Mouse (Mus musculus) C2C12 (cell line): ENCODE results near the gene Megf6. TPM values are rescaled to one million over a fixed set of nuclear protein-coding genes. Genes with fewer than 3 reads are reported as not detected.

Source experiments
- H3K27me3 ChIP-seq: one replicate; pipeline ENCODE4 v1.6.1; 2011; ENCODE audit not compliant: control insufficient read depth, insufficient read depth, insufficient read length
- H3K36me3 ChIP-seq: one replicate; pipeline ENCODE4 v1.6.1; 2011; ENCODE audit not compliant: control insufficient read depth, insufficient read depth
- H3K4me3 ChIP-seq: one replicate; pipeline ENCODE4 v1.5.1; 2011; ENCODE audit warnings: mild to moderate bottlenecking, control low read depth; ENCODE audit not compliant: poor library complexity, insufficient read depth, severe bottlenecking
- H3K79me2 ChIP-seq: one replicate; pipeline ENCODE4 v1.6.1; 2011; ENCODE audit not compliant: control insufficient read depth, insufficient read depth
- H3K79me3 ChIP-seq: one replicate; pipeline ENCODE4 v1.6.1; 2011; ENCODE audit warnings: low read depth, control low read depth
- H3ac ChIP-seq: one replicate; pipeline ENCODE3; 2011; ENCODE audit warnings: low read depth; ENCODE audit not compliant: control insufficient read depth, insufficient read length
- CEBPB ChIP-seq: IDR thresholded peaks from one replicate; pipeline ENCODE4 v1.6.1; 2011; ENCODE audit warnings: low read depth, mild to moderate bottlenecking, control low read depth, moderate library complexity
- CTCF ChIP-seq: IDR thresholded peaks from one replicate; pipeline ENCODE4 v1.5.1; 2011; ENCODE audit not compliant: control insufficient read depth, insufficient read depth, insufficient read length
- FOSL1 ChIP-seq: IDR thresholded peaks from one replicate; pipeline ENCODE4 v1.8.0; 2011; ENCODE audit warnings: mild to moderate bottlenecking, low read length; ENCODE audit not compliant: poor library complexity, insufficient read depth, severe bottlenecking
- MAX ChIP-seq: IDR thresholded peaks from one replicate; pipeline ENCODE4 v1.6.1; 2011; ENCODE audit warnings: mild to moderate bottlenecking, control low read depth
- MYOD1 ChIP-seq: IDR thresholded peaks from one replicate; pipeline ENCODE4 v1.6.1; 2011; ENCODE audit warnings: low read depth; ENCODE audit not compliant: control insufficient read depth, insufficient read length
- MYOG ChIP-seq: IDR thresholded peaks from one replicate; pipeline ENCODE4 v1.6.1; 2011; ENCODE audit not compliant: control insufficient read depth, insufficient read length; ENCODE audit errors: extremely low read depth
- USF1 ChIP-seq: IDR thresholded peaks from one replicate; pipeline ENCODE4 v1.6.1; 2011; ENCODE audit warnings: low read depth, mild to moderate bottlenecking, control low read depth, moderate library complexity
- long read RNA-seq, 2 experiments: library from polyadenylated mRNA; unstranded; transcript quantifications; one replicate each; pipeline ENCODE4 v2.0.0; 2019 to 2020
- polyA plus RNA-seq: library from polyadenylated mRNA; unstranded; fragments of >200 nt; fragmentation: generic; extraction: Trizol; gene quantifications from one replicate; pipeline ENCODE4 v1.2.1, GENCODE M21; 2012; ENCODE audit warnings: missing spikeins

Gene Megf6
- polyA plus RNA-seq, result 0.08 TPM
- long read RNA-seq, experiment 1, partial matches to known transcripts, result 4 of 4 reads
- long read RNA-seq, experiment 1, other reads (novel, unspliced or antisense), result 0 of 4 reads
- long read RNA-seq, experiment 2, partial matches to known transcripts, result 6 of 7 reads
- long read RNA-seq, experiment 2, other reads (novel, unspliced or antisense), result 1 of 7 reads

GRCm38 (mm10) chr4:154170506-154171150, at the start of gene Megf6:
Gene Megf6 (plus strand): TSS chr4:154170730.
- H3K79me2 ChIP-seq, result no peaks in the 10 kb centered on the region
- TF ChIP-seq USF1, result no peak
- TF ChIP-seq CEBPB, result no peak
- no peak for TF ChIP-seq MYOD1
- H3K27me3 ChIP-seq, result peaks cover 45% of the 10 kb centered on the region
- H3K4me3 ChIP-seq, result no peak within 1 kb of the TSS
- no peaks in the 10 kb centered on the region for H3K79me3 ChIP-seq
- no peak within 1 kb of the TSS for H3ac ChIP-seq
- H3K36me3 ChIP-seq, result no peaks in the 10 kb centered on the region

GRCm38 (mm10) chr4:154121800-154122199, 48.7 kb upstream of the Megf6 start:
- no peaks in the 10 kb centered on the region for H3K36me3 ChIP-seq
- H3K79me3 ChIP-seq, result no peaks in the 10 kb centered on the region
- TF ChIP-seq FOSL1, result no peak
- TF ChIP-seq MAX, result no peak
- no peak for TF ChIP-seq CTCF
- TF ChIP-seq CEBPB, result no peak
- no peak for TF ChIP-seq MYOD1
- TF ChIP-seq MYOG, result no peak
- no peak for TF ChIP-seq USF1
- H3ac ChIP-seq, result no peak overlapping the region
- H3K4me3 ChIP-seq, result no peak overlapping the region
- H3K27me3 ChIP-seq, result peaks cover 3% of the 10 kb centered on the region
- H3K79me2 ChIP-seq, result no peaks in the 10 kb centered on the region

- no peaks in the 10 kb centered on the region for H3K36me3 ChIP-seq
- H3K79me3 ChIP-seq, result no peaks in the 10 kb centered on the region
- no peak overlapping the region for H3K4me3 ChIP-seq
- H3K79me2 ChIP-seq, result no peaks in the 10 kb centered on the region
- H3K27me3 ChIP-seq, result peaks cover under 1% of the 10 kb centered on the region
- TF ChIP-seq USF1, result no peak
- TF ChIP-seq CTCF, result no peak
- no peak for TF ChIP-seq MYOD1
- no peak for TF ChIP-seq MAX
- TF ChIP-seq CEBPB, result no peak
- no peak for TF ChIP-seq FOSL1
- no peak for TF ChIP-seq MYOG
- H3ac ChIP-seq, result no peak overlapping the region
Measured at GRCm38 (mm10) chr4:154122374-154122773, 48.2 kb upstream of the Megf6 start.

- no peaks in the 10 kb centered on the region for H3K79me2 ChIP-seq
- H3K36me3 ChIP-seq, result no peaks in the 10 kb centered on the region
- no peaks in the 10 kb centered on the region for H3K79me3 ChIP-seq
- no peak overlapping the region for H3K4me3 ChIP-seq
- H3K27me3 ChIP-seq, result peaks cover 3% of the 10 kb centered on the region
- TF ChIP-seq USF1, result no peak
- no peak for TF ChIP-seq MYOD1
- no peak for TF ChIP-seq CTCF
- TF ChIP-seq CEBPB, result no peak
- no peak for TF ChIP-seq FOSL1
- no peak for TF ChIP-seq MAX
- no peak for TF ChIP-seq MYOG
- no peak overlapping the region for H3ac ChIP-seq
Measured at GRCm38 (mm10) chr4:154123553-154123952, 47.0 kb upstream of the Megf6 start.

- Histone ChIP-seq H3K79me3 (no peaks in the 10 kb centered on the region), H3K36me3 (no peaks in the 10 kb centered on the region), H3ac (no peak overlapping the region), H3K79me2 (no peaks in the 10 kb centered on the region), H3K4me3 (no peak overlapping the region), H3K27me3 (peaks cover 3% of the 10 kb centered on the region)
- TF ChIP-seq CEBPB (no peak), MYOG (no peak), MYOD1 (no peak), CTCF (no peak), MAX (no peak), USF1 (no peak), FOSL1 (no peak)
Measured at GRCm38 (mm10) chr4:154125202-154125601, 45.3 kb upstream of the Megf6 start.

- TF ChIP-seq MAX, result no peak
- no peak for TF ChIP-seq FOSL1
- no peak for TF ChIP-seq CEBPB
- TF ChIP-seq MYOG, result no peak
- TF ChIP-seq CTCF, result no peak
- TF ChIP-seq USF1, result no peak
- Histone ChIP-seq H3ac (no peak overlapping the region), H3K4me3 (no peak overlapping the region), H3K79me3 (no peaks in the 10 kb centered on the region), H3K79me2 (no peaks in the 10 kb centered on the region), H3K36me3 (no peaks in the 10 kb centered on the region), H3K27me3 (peaks cover 11% of the 10 kb centered on the region)
Measured at GRCm38 (mm10) chr4:154127273-154127672, 43.3 kb upstream of the Megf6 start.
